Mouse (Mus musculus): ENCODE data around the gene Rasgrp4.
"Not testable (repeated sequence)": the region's sequence is repeated elsewhere in the genome, so short reads cannot be mapped to it uniquely, and the experiment has no call there.

The Rasgrp4 gene

DNA sequence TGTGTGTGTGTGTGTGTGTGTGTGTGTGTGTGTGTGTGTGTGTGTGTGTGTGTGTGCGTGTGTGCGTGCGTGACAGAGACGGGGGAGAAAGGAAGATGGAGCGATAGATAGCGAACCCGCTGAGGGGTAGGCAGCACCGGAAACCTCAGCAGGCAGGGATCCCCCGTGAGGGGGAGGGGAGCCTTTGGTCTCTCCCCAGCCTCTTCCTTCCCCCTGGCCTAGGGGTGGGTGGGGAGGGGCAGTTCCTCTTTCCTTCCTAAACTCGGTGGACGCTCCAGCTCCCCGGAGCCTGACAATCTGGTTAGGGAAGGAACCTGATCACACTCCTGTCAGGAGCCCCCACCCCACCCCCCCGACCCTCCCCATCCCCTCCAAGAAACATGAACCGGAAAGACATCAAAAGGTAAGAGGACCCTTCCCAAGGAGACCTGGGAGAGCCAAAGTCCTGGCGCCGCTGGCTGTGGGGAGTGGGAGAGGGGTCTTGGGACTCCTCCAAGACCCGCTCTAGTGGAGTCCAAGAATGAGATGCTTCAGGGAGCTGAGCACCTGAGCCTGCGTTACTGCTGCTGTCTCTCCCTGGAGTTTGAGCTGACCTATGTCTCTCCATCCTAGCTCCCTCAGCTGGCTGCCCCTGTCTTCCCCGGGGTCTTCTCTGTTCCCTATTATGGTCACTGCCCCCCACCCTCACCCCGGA is at the start of gene Rasgrp4:
Rasgrp4 (plus strand) TSS at position 159 of the 694 bp plus-strand sequence.
- no peak for DNase-seq (ENCODE audit: low spot score)

DNA sequence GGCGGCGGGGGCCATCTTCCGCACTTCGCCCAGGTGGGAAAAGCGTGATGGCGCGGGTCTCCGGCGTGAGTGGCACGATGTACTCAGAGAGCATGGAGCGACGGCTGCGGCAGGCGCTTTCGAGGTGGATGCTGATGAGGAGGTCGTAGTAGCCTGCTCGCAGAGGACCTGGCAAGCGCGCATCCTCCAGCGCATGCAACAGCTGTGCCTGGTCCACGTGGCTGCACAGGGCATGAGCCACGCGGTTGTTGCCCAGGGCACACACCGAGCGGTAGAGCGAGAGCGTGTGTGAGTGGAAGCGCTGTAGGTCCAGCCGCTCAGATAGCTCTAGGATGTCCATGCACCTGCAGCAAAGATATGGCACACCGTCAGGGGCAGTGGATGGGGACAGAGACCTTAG is 48.7 kb upstream of the Rasgrp4 start:
- DNase-seq (ENCODE audit: low spot score): no peak

DNA sequence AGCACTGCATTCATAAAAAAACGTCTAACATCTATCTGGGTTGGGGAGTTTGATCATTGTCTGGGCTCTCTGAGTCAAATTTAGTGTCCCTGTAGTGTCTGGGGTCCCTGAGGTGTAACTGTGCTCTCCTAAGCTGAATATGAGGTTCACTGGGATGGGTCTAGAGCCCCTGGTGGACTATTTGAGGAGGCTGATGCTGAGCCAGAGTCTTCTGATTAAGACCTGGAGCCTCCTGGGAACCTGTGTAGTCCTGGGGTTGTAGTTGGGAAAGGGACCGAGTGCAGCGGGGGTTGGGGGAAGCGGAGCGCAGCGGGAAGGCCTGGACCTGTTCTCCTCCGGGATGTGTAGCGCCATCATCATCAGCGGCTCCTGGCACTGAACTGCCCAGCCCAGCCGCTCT is 47.7 kb upstream of the Rasgrp4 start:
- no peak for DNase-seq (ENCODE audit: low spot score)

DNA sequence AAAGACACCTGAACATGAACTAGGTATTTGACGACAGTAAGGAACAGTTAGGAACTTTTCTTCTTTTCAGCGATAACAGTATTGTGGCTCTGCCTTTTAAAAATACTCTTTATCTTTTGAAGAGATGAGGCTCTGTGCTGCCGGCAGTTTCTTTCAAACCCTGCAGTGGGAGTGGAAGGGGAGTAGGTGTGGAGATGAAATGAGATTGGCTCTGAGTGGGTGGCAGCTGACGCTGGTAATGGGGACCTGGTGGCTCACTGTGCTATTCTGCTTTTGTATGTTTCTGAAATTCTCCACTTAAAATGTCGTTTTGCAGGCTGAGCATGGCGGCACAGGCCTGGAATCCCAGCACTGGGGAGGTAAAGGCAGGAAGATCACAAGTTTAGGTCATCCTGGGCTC is 45.8 kb upstream of the Rasgrp4 start:
- DNase-seq (ENCODE audit: low spot score): no peak

DNA sequence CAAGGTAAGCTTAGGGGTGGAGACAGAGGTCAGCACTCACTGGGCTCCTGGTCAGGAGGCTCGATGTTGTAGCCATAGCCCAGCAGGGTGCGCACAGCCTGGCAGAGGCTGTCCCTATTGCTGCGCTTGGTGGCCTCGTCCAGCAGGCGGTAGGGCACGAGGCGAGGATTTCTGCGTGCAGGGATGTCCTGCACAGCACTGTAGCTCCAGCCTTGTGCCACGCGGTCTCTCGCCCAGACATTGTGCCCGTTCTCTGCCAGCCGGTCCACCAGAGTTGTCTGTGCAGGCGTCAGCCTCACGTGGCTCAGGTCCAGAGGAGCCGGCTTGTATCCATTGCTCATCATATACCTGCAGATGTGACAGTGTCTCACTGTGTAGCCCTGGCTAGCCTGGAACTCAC is 37.5 kb upstream of the Rasgrp4 start:
- no peak for DNase-seq (ENCODE audit: low spot score)

DNA sequence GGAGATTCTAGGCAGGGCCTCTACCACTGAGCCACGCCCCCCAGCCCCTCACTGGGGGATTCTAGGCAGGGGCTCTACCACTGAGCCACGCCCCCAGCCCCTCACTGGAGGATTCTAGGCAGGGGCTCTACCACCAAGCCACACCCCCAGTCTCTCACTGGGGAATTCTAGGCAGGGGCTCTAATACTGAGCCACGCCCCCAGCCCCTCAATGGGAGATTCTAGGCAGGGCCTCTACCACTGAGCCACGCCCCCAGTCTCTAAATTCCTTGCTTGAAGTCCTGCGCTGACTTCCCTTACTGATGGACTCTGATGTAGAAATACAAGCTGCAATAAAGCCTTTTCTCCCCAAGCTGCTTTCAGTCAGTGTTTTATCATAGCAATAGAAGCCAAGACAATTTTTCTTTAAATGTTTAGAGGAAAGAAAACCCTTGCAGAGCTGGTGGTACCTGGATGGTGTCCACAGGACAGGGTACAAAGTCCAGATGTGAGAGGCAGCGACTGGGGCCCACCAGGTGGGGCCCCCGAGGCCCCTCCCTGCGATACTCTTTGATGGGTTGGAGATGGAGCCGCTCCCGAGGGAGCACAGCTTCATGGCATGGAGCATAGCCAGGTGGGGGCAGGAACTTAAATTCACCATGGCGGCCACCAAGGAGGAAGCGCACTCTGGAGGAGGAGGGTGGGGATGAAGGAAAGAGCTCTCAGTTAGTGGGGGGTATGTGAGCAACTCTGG is 33.2 kb upstream of the Rasgrp4 start:
- no peak for DNase-seq (ENCODE audit: low spot score)

DNA sequence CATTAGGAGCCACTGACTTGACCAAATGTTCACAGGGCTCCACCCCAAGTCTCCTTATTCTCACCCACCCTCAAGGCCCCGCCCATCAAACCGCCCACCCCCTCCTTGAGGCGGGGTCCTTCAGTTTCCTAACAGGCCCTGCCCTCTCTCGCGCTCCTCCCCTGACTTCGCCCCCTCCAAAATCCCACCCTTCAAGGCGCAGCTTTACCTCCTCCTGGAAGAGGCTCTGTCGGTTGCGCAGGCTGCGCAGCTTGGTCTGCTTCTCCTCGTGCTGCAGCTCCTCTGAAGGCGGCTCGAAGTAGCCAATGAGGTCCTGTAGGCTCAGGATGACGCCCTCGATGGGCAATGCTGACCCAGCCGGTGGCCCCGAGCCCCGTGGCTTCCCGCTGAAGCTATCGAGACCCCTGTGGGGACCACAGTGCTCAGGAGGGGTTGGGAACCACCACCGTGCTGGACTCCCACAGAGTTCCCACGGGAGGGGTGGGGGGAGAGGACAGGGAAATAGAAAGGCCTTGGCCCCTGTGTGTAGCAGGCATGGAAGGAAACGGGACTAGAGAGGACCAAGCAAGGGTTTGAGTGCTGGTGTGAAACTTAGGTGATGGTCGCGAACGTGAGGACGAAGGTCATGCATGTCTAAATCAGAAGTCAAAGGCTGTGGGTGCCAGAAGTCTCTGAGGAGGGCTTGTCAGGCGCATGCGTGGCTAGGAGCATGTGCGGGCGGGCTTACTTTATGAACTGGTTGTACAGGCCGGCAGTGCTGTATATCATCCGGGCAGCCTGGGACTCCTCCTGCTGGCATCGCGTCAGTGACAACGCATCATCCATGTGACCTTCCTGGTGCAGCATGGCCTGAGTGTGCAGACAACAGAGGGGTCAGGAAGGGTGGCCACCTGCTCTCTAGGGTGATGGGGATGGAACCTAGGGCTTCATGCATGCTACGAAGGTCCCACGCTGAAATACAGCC is 25.4 kb upstream of the Rasgrp4 start:
- DNase-seq (ENCODE audit: low spot score): peak; percentile 66

DNA sequence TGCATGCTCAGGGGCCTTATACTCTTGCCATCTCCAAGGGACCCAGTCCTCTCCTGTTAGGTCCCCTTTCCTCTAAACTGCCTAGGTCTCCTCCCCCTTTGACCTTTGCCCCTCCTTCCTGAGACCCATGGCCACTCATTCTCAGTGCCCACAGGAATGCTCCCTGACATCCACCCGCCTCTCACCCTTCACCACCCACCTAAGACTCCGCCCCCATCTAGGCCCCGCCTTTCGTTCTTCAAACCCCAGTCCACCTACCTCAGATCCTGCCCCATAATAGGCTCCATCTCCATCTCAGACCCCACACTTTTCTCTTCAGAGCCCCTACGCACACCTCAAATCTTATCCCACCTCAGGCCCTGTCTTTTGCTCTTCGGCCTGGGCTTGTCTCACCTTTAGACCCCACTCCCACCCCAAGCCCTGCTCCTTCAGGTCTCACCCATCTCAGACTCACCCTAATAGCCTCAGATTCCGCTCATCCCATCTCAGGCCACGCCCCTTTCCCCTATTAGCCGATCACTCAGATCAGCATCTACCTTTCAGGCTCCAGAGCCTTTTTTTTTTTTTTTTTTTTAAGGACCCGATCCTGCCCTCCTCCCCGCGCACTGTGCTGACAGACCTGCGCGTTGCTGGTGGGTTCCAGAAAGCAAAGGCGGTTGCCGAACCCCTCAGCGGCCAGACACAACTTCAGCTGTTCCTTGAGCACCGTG is 16.4 kb upstream of the Rasgrp4 start:
- DNase-seq (ENCODE audit: low spot score): no peak

DNA sequence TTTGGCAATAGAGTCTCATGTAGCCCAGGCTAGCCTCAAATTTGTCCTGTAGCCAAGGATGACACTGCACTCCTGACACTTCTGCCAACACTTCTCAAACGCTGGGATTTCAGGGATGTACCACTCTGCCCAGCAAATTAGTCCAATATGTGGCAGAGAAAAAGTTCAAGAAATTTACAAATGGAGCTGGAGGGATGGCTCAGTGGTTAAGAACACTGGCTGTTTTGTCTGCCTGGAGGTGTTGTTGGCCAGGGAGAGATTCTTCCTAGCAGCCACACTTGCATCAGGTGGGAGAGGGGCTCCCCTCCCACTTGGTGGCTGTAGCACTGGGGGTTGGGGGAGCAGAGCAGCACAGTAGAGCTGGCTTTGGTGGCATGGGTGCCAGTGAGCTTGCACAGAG is 15.1 kb upstream of the Rasgrp4 start:
- no peak for DNase-seq (ENCODE audit: low spot score)

DNA sequence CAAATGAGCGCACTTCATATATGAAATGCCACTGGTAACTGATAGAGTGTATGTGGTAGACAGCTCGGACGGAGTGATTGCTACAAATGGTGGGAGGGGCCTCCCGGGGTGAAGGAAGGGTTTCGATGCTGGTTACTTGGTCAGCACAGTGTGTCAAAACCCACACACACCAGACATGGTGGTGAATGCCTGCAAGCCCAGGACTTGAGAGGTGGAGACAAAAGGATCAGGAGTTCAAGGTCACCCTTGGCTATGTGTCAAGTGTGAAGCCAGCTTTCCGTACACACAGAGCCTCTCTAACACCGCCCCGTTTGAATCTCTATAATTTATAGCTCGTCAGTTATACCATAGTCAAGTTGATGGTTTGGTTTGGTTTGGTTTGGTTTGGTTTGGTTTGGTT is 11.8 kb upstream of the Rasgrp4 start:
- DNase-seq (ENCODE audit: low spot score): no peak

DNA sequence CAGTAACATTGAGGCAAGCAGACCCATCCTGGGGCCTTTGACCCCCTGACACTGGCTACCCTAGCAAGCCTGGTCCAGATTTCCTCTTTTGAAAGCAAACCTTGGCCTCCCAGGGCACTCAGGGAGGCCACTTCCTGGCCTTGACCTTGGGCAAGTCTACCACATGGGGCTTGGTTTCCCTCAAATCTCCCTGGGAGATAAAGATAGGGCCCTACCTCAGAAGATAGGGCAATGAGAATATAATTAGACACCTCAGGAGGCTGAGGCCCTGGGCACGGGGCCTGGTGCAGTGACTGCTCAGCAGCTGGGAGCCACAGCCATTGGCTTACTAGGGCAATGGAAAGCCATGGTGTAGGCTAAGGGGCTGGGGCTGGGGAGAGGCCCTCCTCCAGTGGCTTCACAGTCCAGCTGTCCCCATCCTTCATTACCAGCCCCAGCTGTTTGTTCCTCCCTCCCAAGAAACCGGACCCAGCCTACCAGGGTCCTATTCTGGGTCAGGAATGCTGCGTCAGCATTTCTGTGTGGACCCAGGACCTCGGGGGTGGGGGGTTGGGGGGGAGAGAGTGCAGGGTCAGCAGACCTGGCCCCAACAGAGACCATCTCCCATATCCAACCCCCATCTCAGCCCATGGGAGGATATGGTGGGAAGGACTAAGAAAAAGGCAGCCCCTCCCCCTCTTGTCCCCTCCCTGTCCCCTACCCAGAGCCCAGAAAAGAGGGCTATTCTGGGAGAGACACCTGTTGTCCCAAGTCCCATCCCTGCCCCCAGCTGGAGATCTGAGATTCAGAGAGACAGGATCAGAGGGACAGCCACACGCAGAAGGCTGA is 10.9 kb upstream of the Rasgrp4 start:
- no peak for DNase-seq (ENCODE audit: low spot score)

DNA sequence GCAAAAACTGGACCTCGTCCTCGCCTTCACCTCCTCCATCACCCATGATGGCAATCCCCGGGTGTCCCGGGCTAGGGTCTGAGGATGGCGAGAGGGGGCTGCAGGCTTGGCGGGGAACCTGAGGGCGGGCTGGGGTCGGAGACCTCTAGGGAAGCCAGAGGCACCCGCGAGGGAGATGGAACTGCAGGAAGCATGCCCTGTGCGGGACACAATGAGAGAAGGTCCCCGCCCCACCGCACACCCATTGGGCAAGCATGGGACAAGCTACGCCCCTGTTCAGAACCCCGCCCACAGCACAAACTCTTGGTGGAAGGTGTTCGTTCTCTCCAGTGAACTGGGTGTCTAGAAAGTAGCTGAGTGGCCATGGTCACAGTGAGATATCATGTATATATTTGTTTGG is 9.7 kb upstream of the Rasgrp4 start, which contains the start of gene Ryr1:
Ryr1 (minus strand) TSS at position 210 of the 400 bp plus-strand sequence.
- DNase-seq (ENCODE audit: low spot score): peak; percentile 57

DNA sequence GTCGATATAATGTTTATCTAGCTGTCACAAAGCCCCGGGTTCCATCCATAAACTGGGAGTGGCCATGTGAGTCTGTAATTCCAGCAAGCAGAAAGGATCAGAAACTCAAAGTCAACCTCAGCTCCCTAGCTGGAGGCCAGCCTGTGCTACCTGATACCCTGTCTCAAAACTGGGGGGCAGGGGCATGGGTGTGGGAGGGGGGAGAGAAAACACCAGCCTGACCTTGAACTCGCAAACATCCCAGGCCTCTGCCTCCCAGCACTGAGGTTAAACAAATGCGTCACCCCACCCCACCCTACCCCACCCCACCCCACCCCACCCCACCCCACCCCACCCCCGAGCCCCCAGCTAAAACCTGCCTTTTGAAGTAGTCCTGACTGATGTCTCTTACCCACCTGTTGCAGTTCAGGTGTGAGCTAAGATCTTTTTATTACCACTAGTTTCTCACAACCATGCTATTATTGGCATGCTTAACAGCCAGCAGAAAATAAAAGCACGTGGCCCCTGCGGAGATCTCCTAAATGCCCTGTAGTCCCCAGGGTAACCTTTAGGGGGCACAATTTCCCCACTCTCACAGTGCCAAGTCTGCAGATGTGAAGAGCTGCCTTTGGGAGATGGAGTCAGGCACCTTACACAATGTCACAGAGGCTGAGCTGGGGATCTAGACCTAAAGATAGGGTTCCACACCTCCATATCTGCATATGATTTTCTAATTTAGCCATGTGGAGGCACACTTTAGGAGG is 8.3 kb upstream of the Rasgrp4 start:
- DNase-seq (ENCODE audit: low spot score): peak; percentile 54

DNA sequence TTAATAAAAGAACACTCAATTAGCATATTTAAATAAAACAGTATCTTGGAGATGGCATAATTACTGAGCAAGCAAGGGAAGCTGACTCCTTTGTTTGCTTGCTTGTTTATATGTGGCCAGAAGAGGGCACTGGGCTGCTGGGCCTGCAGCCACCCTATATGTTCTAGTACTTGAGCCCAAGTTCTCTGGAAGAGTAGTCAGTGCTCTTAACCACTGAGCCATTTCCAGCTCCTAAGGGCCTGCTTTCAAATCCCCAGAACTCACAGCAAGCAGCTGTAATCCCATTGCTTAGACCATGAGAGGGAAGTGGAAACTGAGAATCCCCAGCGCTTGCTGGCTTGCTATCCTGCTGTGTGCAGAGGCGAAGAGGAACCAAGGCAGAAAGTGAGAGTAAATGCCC is 5.9 kb upstream of the Rasgrp4 start:
- no peak for DNase-seq (ENCODE audit: low spot score)

DNA sequence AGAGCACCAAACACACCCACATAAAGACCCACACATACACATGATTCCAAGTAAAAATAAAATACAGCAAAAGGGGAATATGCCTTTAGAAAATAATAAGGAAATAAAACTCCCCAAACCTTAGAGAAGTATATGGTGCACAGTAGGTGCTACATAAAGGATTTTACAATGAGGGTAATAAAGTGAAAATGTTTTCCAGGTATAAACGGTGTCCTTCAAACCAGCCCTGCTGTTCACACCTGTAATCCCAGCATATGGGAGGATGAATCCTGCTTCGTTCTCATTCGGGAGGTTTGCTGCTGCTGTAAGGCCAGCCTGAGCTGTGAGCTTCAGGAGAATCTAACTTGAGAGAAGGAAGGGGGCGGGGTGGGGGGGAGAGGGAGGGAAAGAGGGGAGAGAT is 421 bp upstream of the Rasgrp4 start:
- DNase-seq (ENCODE audit: low spot score): no peak

DNA sequence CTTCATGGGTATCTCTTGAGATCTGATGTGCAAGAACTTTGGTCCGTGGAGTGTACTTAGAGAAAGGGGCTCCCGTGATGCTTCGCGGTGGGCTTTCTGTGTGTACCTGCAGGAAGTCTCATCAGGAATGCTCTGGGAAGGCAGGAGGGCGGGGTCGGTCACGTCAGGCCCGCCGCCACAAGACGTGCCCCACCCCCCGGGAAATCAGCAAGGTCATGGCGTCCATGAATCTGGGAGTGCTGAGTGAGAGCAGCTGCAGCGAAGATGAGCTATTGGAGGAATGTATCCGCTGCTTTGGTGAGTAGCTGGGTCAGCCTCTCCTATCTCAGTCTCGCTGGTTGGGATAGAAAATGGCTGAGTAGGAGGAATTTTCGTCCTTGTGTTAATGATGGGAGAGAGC is 2.8 kb downstream of the Rasgrp4 start:
- DNase-seq (ENCODE audit: low spot score): peak; percentile 65

DNA sequence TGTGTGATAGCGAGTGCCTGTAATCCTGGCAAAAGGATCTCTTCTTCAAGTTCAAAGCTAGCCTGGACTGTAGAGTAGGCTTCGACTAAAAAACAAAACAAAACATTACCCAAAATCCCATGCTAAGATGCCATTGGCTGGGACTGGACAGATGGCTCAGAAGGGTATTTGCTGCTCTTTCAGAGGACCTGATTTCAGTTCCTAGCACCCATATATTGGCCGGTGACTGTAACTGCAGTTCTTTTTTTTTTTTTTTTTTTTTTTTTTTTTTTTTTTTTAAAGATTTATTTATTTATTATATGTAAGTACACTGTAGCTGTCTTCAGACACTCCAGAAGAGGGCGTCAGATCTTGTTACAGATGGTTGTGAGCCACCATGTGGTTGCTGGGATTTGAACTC is 4.6 kb downstream of the Rasgrp4 start:
- not testable (repeated sequence) for DNase-seq (ENCODE audit: low spot score)

DNA sequence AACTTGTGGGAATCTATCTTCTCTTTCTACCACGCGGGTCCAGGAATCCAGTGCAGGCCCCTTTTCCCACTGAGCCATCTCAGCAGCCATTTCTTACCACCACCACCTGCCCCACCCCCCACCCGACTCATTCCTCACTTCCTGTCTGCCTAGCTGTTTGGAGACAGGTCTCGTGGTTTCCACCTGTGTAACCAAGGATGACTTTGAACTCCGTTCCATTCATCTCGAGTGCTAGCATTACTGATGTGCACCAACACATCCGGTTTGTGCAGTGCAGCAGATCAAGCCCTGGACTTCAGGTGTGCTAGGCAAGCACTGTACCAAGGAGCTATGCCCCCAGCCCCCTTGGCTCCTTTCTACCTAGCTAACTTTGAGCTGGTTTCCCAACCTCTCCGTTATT is 6.8 kb downstream of the Rasgrp4 start:
- no peak for DNase-seq (ENCODE audit: low spot score)

DNA sequence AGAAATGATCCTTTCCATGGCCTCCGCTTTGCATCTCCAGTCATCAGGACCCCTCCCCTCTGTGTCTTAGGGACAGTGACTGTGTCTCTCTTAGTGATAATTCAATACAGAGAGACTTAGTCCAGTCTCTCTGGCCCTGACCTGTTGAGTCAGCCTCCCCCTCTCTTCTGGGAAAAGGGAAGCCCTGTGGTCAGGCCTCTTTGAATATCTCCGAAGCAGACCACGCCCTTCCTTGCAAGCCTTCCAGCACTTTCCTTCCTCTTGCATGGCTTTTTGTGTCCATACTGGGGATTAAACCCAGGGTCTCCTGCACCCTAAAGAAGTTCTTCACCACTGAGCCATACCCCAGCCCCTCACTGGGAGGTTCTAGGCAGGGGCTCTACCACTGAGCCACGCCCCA is 9.4 kb downstream of the Rasgrp4 start:
- DNase-seq (ENCODE audit: low spot score): no peak

DNA sequence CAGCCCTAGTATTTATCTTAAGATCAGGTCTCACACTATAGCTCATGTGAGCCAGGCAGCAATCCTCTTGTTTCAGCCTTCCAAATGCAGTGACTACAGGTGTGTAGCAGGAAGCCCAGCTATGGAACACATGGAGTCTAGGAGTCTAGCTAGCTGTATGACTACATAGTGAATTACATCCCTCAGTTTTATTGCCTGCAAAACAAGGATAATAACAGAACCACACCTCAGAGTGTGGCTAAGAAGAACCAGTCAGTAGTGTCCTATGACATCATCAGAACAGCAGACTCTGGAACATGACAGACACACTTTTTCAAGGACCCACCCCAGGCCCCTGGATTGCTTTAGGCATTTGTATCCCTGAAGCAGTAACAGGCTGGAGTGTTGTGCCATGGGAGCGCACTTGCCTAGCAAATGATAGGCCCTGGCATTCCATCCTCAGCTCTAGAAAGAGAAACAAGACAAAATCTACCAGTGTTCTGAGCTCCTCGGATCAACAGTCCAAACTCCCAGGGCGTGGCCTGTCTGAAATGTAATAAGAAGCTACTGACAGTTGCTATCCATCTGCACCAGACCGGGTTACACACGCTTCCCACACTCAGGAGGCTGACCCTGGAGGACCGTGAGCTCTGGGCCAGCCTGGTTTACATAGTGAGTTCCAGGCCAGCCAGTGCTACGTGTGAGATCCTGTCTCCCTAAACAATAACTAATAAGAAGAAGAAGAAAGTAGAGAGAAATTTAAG is 12.1 kb downstream of the Rasgrp4 start:
- no peak for DNase-seq (ENCODE audit: low spot score)

All from ovary, postnatal 36 days (tissue).